Mouse (Mus musculus) adrenal gland (tissue): ENCODE data around the gene Hif3a.

Experiments used
- intact Hi-C: fragments of 180-260 bp; cut with DNase I; formaldehyde crosslinking; loops from one replicate; pipeline ENCODE4 v1.15.1; 2025

The Hif3a gene

DNA sequence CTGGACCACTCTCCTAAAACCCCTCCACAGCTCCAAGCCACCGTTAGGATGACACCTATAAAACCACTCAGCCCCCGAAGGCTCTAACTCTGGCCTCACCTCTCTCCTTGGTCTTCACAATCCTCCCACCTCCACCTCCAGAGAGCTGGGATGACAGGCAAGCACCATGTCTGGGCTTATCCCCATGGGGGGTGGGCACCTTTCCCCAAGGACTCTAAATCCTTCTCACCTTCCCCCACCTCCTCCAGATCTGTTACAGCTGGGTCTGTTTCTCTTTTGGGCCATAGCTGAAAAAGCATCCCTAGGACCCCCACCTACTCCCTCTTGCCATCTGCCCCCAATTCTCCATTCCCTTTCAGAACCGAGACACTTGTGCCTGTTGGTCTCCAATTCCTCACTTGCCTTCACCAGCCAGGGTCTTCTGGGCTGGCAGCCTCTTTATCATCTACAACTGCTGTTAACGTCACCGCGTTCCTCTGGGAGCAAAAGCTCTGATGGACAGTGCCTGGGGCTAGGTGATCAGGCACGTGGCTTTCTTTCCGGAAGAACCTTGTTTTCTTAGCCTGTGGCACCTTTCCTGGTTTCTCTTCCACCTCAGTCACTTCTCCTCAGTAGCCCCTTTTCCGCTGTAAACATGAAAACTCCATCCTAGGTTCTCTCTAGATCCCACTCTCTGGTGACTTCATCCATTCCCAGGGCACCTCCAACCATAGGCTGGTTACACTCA is 36.2 kb downstream of the Hif3a start:
- intact Hi-C loops: no loop called here

DNA sequence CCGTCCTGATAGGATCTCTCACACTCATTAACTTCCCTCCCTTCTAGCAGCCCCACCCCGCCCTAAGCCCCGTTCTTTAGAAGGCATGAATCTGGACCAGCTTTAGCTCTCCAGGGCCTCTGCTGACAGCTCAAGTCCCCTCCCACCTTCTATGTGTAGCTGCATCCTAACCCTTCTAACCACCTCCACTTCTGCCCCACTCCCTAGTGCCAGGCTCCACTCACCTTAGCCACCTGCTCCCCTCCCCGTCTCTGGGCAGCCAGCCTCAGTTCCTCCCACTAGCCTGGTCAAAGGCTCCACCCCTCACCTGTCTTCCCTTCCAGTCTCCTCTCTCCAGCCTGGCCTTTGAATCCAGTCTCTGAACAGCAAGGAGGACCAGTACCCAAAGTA is 36.7 kb downstream of the Hif3a start:
- intact Hi-C loops: no loop called here

DNA sequence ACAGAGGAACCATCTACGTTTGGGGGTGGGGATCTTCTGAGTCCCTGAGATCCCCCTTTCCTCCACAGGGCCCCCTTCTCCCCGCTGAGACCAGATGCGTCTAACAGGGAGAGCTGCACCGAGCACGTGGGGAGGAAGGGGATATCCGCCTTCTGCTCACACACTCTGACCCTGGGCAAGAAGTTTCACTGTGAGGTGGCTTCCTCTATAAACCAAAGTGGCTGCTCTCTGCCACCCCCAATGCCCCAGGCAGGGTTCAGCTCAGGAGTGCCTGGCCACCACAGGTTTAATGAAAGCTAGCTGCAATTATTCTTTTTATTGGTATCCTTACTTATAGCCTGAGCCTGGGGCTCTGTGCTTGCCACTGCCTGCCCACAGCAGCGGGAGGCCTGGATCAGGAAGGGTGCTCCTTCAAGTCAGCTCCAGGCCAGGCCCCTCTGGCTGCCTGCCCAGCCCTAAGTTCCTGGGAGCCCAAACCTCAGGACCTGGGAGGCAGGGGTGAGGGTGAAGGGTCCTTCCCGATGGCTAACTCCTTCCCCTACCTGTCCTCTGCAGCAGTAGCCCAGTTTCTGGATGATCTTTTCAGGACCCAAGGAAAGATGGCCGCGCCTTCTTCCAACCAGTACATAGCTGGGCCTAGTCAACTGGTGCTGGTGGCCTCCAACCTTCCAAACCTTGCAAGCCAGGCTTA is 37.3 kb downstream of the Hif3a start:
- intact Hi-C loops: no loop called here

DNA sequence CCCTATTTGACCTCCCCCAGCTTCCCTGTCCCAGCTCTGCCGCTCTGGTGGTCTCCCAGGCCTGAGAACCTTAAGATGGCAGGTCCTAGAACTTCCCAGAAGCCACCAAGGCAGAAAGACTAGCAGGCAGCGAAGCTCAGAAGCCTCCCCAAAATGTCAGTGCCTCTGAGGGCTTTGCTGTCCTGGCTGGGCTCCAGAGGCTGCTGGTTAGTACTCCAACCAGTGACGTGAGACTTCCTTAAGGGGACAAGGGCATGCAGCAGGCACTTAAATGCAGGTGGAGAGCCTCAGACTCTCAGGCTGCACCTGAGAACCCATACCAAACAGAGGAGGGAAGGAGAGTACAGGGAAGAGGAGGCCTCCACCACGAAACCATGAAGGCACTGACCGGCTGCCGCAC is 38.1 kb downstream of the Hif3a start:
- intact Hi-C loops: no loop called here

DNA sequence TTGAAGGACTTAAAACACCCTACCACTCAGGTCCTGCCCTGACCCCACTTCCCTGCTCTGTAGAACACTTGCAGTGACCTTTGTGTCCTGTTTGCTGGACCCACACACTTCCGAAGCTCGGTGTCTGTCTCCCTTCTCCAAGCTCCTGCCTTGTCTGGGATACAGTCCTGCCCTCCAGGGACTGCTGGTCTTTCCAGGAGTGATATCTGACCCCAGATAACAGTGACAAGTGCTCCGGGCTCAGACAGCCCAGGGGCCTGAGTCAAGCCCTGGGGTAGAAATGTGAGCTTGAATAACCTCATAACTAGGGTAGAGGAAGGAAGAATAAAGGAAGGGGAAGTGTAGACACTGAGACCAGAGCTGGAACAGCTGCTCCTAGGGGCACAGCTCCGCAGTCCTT is 38.5 kb downstream of the Hif3a start:
- intact Hi-C loops: no loop called here

DNA sequence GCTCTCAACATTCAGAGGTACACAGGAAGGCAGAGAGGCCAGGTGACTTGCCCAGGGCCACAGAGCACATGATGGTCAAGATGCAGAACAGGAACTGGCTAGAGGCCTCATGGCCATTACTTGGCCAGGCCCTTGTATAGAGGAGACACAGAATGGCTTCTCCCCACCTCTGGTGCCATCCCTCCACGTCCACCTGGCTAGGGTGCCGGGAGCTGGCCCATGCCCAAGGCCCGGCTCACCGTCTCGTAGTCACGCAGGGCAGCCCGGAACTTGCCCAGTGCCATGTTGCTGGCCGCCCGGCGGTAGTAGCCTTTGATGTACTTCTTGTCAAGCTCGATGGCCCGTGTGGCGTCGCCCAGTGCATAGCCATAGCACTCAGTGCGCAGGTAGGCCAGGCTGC is 40.1 kb downstream of the Hif3a start:
- intact Hi-C loops: no loop called here

DNA sequence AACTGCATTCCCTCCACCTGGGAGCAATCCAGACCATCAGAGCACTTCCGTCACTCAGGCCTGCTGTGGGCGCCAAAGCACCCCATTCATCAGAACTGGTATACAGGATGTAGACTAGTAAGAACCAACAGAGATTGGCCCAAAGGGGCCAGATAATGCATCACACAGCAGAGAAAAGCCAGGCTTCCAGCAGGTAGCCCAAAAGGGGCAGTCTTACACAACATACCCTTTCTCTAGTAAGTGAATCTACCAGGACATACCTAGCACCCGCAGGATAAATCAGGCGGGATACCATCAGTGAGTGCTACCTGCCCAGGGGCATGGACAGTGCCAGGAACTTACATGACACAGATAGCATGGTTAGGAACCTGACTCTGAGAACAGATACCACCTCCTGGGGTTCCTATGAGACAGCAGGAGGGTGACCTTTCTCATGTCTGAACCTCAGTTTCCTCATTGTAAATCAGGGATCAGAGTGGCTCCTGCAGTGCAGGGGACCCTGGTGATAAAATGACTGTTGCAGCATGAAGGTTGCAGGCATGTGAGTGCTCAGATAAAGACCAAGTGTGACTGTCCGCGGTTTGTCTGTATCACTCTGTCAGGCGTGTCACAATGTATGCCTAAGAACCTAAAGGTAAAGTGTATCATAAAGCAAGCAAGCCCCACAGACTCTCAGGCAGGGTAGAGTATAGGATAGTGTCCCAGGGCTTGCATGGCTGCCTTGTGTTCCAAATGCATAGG is 42.6 kb downstream of the Hif3a start:
- intact Hi-C loops: no loop called here

DNA sequence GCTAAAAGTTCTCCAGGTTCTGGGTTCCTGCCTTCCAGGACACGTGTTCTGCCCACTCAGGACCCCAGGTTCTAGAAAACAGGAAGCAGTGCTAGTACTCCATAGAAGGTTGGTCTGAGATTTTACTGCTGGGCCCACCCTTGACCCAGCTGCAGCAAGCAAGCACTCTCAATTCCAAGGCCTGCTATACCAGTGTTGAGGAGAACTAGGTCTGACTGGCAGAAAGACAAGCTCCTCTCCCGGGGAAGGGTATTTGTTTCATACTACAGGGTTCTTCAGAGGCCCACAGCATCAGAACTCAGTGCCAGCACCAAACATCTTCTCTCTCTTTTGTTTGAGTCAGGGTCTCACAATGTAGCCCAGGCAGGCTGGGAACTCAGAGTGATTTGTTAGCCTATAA is 44.3 kb downstream of the Hif3a start:
- intact Hi-C loops: no loop called here

DNA sequence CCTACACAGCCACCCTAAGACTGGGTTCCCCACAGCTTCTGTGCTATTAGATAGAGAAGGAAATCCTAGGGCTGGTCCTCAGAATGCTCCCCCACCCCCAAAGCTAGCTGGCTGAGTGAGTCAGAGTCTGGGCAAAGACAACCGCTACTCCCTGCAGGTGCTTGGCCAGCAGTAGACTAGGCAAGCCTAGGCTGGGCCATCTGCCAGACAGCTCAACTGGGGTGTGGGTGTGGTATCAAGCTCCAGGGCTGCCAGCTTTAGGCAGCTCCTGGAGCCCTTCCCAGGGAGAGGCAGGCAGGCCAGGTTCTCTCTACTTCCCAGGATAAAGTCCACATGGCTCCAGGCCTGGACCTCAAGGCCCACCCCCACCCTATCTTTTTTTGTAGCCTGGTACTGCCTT is 45.2 kb downstream of the Hif3a start:
- intact Hi-C loops: no loop called here

DNA sequence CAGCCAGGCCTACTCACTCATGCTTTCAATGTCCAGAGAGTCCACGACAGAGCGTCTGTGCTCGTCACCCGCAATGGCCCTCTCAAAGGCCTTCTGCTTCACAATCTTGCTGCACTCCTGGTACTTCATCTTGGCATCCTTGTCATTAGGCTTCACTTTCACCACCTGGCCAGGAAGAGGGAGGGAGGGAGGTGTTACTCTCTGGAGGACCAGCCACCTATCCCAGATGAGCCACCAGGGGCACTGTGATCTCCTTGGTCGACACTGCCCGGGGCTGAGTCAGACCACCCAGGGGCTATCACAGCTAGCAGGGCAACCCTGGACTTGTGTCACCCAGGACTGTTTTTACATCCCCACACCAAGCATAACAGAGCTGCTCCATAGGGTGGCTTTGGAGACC is 46.8 kb downstream of the Hif3a start:
- intact Hi-C loops: no loop called here

DNA sequence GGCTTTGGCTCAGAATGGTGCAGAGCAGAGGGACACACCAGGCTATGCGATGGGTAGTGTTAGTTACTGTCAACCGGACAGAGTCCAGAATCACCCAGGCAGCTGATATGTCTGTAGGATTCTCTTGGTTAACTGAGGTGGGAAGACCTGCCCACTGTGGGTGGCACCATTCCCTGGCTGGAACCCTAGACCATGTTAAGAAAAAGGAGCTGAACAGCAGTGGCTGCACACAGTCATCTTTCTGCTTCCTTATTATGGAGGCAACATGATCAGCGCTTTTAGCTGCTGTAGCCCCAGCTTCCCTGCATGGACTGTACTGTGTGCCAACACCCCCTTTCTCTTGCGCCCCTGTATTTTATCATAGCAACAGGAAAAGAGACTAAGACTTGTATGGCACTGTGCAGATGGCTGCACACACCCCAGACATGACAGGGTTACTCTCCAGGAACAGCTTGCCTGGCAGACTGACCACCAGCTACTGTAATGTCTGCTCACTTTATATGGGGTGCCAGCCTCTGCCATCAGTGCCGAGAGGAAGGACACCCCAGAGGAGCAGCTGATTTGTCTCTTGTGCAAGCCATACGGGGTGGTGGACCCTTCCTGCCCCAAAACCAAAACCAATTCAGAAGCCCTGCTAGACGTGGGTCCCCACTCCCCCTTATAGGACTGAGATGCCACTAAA is 50.2 kb downstream of the Hif3a start:
- intact Hi-C loops: no loop called here

DNA sequence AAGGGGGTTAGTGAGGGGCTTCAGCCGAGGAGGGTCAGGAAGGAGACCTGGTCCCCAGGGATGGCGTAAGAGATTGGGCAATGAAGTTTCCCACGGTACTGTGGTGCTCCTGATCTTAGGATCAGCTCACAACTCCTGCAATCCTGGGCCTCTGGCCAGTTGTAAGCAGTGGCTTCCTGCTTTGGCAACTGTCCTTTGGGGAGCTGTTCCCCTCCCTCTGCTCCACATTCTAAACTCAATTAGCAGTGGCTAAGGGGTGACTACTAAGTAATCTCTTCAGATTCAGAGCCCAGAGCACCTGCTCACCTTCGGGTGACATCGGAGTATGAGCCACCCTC is 52.2 kb downstream of the Hif3a start:
- intact Hi-C loops: no loop called here

DNA sequence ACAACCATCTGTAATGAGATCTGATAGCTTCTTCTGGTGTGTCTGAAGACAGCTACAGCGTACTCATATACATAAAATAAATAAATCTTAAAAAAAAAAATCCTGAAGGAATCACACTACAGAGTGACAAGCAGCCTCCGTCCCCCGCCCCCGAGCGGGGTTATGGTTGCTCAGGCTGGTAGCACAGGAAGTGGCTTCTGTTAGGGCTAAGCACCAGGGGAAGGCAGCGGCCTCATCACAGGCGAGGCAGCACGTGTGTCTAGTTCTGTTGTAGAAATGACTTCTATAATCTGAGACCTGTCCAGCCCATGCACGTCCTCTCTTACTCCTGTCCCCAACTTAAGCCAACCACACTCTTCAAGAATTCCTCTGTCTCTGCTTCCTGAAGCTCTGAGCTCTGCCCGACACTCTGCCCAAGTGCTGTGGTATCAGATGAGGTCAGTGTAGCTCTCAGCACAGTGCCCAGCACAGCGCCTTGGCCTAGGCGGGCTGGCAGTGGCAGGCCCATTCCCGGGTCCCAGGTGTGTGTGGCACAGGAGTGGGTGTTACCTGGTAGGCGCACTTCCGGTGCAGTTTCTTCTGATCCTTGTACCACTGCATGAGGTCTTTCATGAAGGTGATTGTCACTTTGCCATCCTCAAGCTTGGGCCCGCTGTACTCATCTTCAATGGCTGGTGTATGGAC is 52.8 kb downstream of the Hif3a start:
- intact Hi-C loops: no loop called here

DNA sequence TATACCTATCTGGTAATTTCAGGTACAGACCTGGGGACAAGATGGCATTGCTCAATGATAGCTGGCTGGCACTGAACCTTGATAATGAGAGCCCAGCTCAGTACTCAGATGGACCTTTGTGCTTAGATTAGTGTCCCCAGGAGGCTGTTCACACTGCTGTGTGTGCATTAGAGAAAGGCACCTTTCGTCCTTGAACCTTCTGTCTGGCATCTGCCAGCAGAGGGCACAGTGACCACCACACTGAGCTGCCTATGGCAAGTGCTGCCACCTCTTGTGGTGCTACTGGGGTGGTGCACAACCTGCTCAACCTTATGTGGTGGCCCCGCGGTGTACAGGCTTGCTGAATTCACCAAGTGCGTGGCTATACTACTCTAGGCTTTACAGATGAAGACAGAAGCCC is 54.9 kb downstream of the Hif3a start:
- intact Hi-C loops: no loop called here

DNA sequence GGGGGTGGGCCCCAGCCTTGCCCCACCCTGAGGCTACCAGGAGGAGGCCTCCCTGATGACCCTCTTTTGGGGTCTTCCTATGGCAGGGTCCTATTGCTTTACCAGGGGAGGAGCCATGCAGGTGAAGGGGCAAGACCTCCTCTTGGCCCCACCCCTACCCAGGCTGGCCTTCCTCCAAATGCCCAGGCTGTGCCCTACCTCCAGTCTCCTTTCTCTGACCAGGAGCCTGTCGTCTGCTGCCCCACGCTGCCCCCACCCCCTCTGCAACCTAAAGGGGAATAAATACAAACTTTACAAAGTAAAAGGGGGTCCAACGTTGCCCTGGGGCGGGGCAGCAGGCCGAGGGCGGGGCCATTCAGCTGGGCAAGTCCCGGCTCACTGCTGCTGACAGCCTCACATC is 57.5 kb downstream of the Hif3a start:
- intact Hi-C loops: loop anchor here (5.0 kb wide), 1 partner anchor 48 kb away; no protein-coding TSS in a partner anchor

DNA sequence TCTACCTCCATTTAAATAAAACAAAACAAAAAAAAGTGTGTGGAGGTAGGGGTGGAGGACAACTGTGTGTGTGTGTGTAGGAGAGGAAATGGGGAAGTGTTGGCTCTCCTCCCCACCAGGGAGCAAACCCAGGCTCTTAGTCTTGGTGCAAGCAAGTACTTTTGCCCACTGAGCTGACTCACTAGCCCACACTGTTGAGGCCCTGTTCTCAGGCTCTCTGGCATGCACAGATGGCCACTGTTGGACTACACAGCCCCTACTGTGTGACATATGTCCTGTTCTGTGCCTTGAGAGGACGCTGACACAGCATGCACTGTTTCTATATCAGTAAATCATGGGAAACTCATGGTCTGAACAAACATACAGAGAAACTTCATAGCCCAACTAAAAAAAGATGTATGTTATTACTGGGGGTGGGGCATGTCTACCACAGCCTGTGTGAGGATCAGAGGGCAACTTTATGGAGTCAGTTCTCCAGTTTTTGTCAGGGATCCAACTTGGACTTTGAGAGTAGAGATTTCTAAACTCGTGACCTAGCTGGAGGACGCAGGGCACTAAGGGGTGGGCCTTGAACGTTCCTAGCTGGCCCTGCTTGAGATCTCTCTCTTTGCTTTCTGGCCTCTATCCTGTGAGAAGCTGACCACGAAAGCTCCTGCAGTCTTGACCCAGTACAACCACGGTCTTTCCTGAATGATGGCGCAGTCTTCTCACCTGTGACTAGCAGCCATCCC is 58.8 kb downstream of the Hif3a start:
- intact Hi-C loops: loop anchor here (2.0 to 5.0 kb wide), 3 partner anchors 49 to 71 kb away; no protein-coding TSS in a partner anchor

DNA sequence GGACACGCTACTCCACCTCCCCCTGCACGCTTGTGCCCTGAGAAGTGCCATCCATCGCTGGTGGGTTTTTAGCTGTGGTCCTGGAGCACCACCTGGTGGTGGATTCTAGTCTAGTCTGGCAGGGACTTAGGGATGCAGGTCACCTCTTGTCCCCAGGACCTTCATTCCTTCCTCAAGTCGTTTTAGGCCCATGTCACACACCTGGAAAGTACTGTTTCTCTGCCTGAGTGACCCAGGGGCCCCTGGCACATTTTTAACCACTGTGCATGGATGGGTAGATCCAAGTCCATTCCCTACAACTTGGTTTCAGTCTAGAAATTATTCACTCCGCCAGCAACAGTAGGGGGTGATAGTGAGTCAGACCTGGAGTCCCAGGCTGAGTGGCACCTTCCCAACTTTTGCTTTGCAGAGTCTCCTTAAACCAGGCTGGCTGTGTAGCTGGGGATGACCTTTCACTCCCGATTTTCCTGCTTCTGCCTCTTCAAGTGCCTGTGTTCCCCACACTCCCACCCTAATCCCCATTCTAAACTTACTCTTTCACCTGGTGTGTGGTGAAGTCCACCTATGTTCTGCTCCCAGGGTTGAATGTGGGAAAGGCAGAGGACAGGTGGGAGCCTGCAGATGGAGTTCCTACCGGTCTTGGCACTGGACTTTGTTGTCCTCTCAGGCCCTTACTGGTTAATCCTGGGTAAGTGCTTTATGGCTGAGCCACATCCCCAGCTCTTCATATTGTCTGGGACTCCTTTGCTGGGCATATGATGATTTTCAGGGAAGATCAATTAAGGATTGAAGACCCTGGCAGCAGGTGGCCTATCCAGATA is 59.6 kb downstream of the Hif3a start:
- intact Hi-C loops: loop anchor here (2.0 to 5.0 kb wide), 3 partner anchors 50 to 70 kb away; no protein-coding TSS in a partner anchor

DNA sequence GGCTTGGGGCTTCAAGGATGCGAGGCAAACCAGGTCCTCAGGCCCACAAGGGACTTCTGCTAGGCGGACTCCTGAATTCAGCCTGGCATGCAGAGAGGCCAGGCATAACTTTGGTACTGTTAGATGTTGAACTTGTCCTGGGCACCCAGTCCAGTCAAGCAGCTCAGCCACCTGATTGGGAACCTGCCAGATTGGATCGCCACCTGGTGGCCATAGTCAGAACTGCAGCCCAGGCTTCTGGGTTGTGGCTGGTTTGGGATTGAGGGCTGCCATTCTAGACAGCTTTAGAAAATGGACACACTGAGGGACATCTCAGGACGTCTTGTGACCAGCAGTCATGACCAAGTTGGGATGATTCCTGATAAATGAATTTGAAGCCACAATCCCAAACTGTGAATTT is 62.6 kb downstream of the Hif3a start:
- intact Hi-C loops: loop anchor here (1.0 to 5.0 kb wide), 2 partner anchors 49 to 53 kb away; no protein-coding TSS in a partner anchor

DNA sequence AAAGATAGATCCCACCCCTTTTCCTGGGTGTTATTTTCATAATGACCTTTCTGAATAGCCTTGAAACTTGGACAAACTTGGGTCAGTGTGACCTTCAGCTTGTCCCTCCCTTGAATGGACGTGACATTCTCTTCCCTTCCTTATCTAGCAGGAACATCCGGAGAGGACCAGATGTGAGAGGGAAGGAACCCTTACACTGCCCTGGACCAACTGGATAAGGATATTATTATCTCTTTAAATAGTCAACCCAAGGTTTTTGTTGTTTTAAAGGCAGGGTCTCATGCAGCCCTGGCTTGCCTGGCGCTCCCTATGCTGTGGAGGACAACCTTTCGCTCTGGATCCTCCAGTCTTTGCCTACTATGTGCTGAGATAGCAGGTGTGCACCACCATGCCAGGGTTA is 63.0 kb downstream of the Hif3a start:
- intact Hi-C loops: no loop called here

DNA sequence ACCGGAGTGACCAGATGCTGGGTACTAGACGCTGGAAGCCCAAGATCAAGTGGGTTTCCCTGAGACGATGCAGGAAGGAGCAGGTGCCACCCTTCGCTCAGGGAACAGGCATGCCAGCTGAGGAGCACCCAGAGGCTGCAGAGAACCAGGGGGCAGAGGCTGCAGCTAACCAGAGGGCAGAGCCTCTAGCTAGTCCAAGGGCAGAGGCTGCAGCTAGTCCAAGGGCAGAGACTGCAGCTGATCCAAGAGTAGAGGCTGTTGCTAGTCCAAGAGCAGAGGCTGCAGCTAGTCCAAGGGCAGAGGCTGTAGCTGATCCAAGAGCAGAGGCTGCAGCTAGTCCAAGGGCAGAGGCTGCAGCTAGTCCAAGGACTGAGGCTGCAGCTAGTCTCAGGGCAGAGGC is 66.9 kb downstream of the Hif3a start:
- intact Hi-C loops: no loop called here
